Mouse (Mus musculus) testis, adult 2 months (tissue): ENCODE measurements around the gene Fibp. TPM values are rescaled to one million over a fixed set of nuclear protein-coding genes. Genes with fewer than 3 reads are reported as not detected.
A peak's percentile ranks its signal among the peaks of the same experiment; 100 is the strongest.

ENCODE experiments used
- H3K27ac ChIP-seq: fragments of 200-500 bp; 2 replicates; pipeline ENCODE4 v1.5.1; 2012; ENCODE audit warnings: low read depth, low read length; ENCODE audit not compliant: control insufficient read depth, insufficient read depth
- H3K27me3 ChIP-seq: fragments of 200-500 bp; 2 replicates; pipeline ENCODE4 v1.6.1; 2012; ENCODE audit warnings: mild to moderate bottlenecking, low read length, moderate library complexity; ENCODE audit not compliant: control insufficient read depth, insufficient read depth
- H3K36me3 ChIP-seq: fragments of 200-500 bp; 2 replicates; pipeline ENCODE4 v1.6.1; 2012; ENCODE audit warnings: mild to moderate bottlenecking, low read length; ENCODE audit not compliant: control insufficient read depth, insufficient read depth
- H3K4me1 ChIP-seq: fragments of 200-500 bp; 2 replicates; pipeline ENCODE4 v1.6.1; 2012; ENCODE audit warnings: low read length; ENCODE audit not compliant: control insufficient read depth, insufficient read depth
- H3K4me3 ChIP-seq: fragments of 200-500 bp; 2 replicates; pipeline ENCODE4 v1.5.1; 2012; ENCODE audit warnings: low read depth, mild to moderate bottlenecking, low read length, moderate library complexity, mixed read lengths; ENCODE audit not compliant: control insufficient read depth
- CTCF ChIP-seq: fragments of 200-500 bp; IDR thresholded peaks from 2 replicates; pipeline ENCODE4 v1.5.1; 2012; ENCODE audit warnings: low read depth, mild to moderate bottlenecking, inconsistent platforms, low read length, moderate library complexity; ENCODE audit not compliant: control insufficient read depth, insufficient read depth, insufficient replicate concordance
- POLR2A ChIP-seq: fragments of 200-500 bp; IDR thresholded peaks from 2 replicates; pipeline ENCODE4 v1.6.1; 2012; ENCODE audit warnings: low read depth, mild to moderate bottlenecking, inconsistent platforms, low read length, moderate library complexity; ENCODE audit not compliant: control insufficient read depth
- polyA plus RNA-seq: library from polyadenylated mRNA; depleted of rRNA; stranded (reverse); fragments of >200 nt; gene quantifications from 2 replicates; pipeline ENCODE4 v1.2.3, GENCODE M21; 2012

Fibp gene
- polyA plus RNA-seq, 1 experiment: 71.3 TPM

GRCm38 (mm10) chr19:5463791-5464562, 3.6 kb downstream of the Fibp start:
- no peak for TF ChIP-seq POLR2A
- TF ChIP-seq CTCF: peak; percentile 75; the same call in 1 of the 2 replicates
- Histone ChIP-seq H3K27ac (no peak overlapping the region), H3K36me3 (no peaks in the 10 kb centered on the region; the same call in 1 of the 2 replicates)

GRCm38 (mm10) chr19:5465037-5465436, 4.6 kb downstream of the Fibp start:
- TF ChIP-seq POLR2A (no peak), CTCF (no peak)
- Histone ChIP-seq H3K27ac (no peak overlapping the region), H3K4me3 (no peak overlapping the region), H3K4me1 (peaks cover 3% of the 10 kb centered on the region), H3K36me3 (no peaks in the 10 kb centered on the region; the same call in 1 of the 2 replicates), H3K27me3 (no peaks in the 10 kb centered on the region)

More at GRCm38 (mm10) chr19:5463791-5464562, 3.6 kb downstream of the Fibp start:
- Histone ChIP-seq H3K4me1 (peaks cover 3% of the 10 kb centered on the region), H3K27me3 (no peaks in the 10 kb centered on the region), H3K4me3 (no peak overlapping the region)

DNA sequence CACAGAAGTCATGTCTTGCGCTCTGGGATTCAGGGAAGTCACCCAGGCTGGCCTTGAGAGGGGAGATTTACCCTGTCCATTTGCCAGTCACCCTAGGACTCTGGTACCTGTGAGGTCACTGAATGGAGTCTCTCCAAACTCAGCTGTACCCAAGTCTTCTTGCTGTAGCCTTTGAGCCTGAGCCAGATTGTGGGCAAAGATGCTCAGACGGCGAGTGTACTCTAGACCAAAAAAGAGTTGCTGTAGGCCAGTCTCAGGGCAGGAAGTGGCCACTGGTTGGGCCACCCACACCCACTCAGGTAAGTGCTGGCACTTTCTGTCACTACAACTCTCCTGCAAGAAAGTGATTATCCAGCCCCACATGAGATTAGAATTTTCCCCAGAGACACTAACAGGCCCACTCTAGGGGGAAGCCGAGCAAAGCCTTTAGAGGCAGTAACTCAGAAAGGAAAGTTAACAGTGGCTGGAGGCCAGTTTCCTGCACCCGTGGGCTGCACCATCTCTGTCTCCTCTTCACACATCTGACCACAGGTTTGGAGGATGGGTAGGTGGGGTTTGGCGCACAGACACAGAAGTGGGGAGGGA, 6.6 kb downstream of the Fibp start:
- H3K4me3 ChIP-seq: no peak overlapping the region
- TF ChIP-seq POLR2A (no peak), CTCF (no peak)
- no peak overlapping the region for H3K27ac ChIP-seq
- H3K27me3 ChIP-seq: no peaks in the 10 kb centered on the region
- H3K36me3 ChIP-seq: no peaks in the 10 kb centered on the region; the same call in 1 of the 2 replicates
- no peaks in the 10 kb centered on the region for H3K4me1 ChIP-seq

GRCm38 (mm10) chr19:5468374-5468773, 8.0 kb downstream of the Fibp start, which contains the start of gene Ctsw:
Gene Ctsw (minus strand): TSS chr19:5468507.
- Histone ChIP-seq H3K27me3 (no peaks in the 10 kb centered on the region), H3K27ac (no peak within 1 kb of the TSS), H3K4me1 (peaks cover 1% of the 10 kb centered on the region; the same call in 1 of the 2 replicates), H3K36me3 (no peaks in the 10 kb centered on the region; the same call in 1 of the 2 replicates), H3K4me3 (no peak within 1 kb of the TSS)
- no peak for TF ChIP-seq CTCF
- TF ChIP-seq POLR2A: no peak

- no peak overlapping the region for H3K4me3 ChIP-seq
- no peak overlapping the region for H3K27ac ChIP-seq
- H3K36me3 ChIP-seq: no peaks in the 10 kb centered on the region; the same call in 1 of the 2 replicates
- peaks cover 23% of the 10 kb centered on the region for H3K4me1 ChIP-seq
- TF ChIP-seq CTCF (no peak), POLR2A (no peak)
- H3K27me3 ChIP-seq: no peaks in the 10 kb centered on the region
Observed at GRCm38 (mm10) chr19:5471846-5472245, 11.4 kb downstream of the Fibp start.

- no peak overlapping the region for H3K27ac ChIP-seq
- no peak for TF ChIP-seq POLR2A
- no peak for TF ChIP-seq CTCF
- no peaks in the 10 kb centered on the region for H3K27me3 ChIP-seq
- H3K4me1 ChIP-seq: peaks cover 23% of the 10 kb centered on the region
- no peak overlapping the region for H3K4me3 ChIP-seq
- no peaks in the 10 kb centered on the region for H3K36me3 ChIP-seq
Observed at GRCm38 (mm10) chr19:5472857-5473256, 12.4 kb downstream of the Fibp start.

DNA sequence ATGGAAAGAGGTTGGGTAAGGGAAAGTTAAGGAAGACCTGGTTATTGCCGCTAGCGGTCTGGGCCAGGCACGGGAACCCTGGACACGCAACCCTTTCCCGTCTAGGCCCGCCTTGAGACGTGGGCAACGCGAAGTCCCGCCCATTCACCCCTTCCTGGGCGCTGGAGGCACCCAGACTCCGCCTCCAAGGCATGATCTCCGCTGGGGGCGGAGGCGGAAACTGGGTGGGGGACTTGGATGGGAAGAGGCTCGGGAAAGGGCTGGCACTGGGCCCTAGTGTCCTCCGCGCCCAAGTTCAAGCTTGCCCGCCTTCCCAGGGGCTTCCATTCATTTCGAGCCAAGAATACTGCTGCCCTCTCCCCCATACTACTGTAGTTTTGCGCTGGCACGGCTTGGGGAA, 13.3 kb downstream of the Fibp start, which contains the start of gene Efemp2:
Gene Efemp2, plus strand, starts transcription at position 235 of the 400 bp plus-strand sequence.
- Histone ChIP-seq H3K4me1 (peaks cover 23% of the 10 kb centered on the region), H3K4me3 (peak within 1 kb of the TSS; percentile 75), H3K27me3 (no peaks in the 10 kb centered on the region), H3K27ac (peak within 1 kb of the TSS; percentile 72), H3K36me3 (no peaks in the 10 kb centered on the region)
- peak; percentile 30; the same call in 1 of the 2 replicates for TF ChIP-seq POLR2A
- no peak for TF ChIP-seq CTCF
